Mouse (Mus musculus) liver, embryonic 14.5 days (tissue): ENCODE measurements around the gene Taf10. TPM values are rescaled to one million over a fixed set of nuclear protein-coding genes. Genes with fewer than 3 reads are reported as not detected.

Experiments used
- ATAC-seq: fragments of 200-750 bp; cut with Nextera tagmentation; 2 replicates; pipeline ENCODE4 v1.8.0; 2017; ENCODE audit warnings: moderate number of reproducible peaks, mild to moderate bottlenecking, moderate library complexity; ENCODE audit not compliant: insufficient read depth
- DNase-seq, 3 experiments: peaks; one replicate each; pipeline ENCODE4 v3.0.0-alpha.2; 2012 to 2013; ENCODE audit warnings: low read depth in 3 of 3, low spot score in 3 of 3
- H3K27ac ChIP-seq: fragments of 300-500 bp; sonication (generic); 2 replicates; pipeline ENCODE4 v1.5.1; 2014; ENCODE audit warnings: moderate library complexity, mild to moderate bottlenecking, control low read depth, inconsistent platforms
- H3K27me3 ChIP-seq: fragments of 300-500 bp; sonication (generic); 2 replicates; pipeline ENCODE4 v1.6.1; 2014; ENCODE audit warnings: mild to moderate bottlenecking, low read length, moderate library complexity; ENCODE audit not compliant: control insufficient read depth, insufficient read depth
- H3K36me3 ChIP-seq: fragments of 300-500 bp; sonication (generic); replicated peaks from 2 replicates; pipeline ENCODE4 v1.6.1; 2014; ENCODE audit warnings: low read depth; ENCODE audit not compliant: control insufficient read depth, insufficient read depth
- H3K4me1 ChIP-seq, 2 experiments: fragments of 200-500 bp in 1 of 2; fragments of 300-500 bp in 1 of 2; sonication (generic) in 1 of 2; replicated peaks; 2 replicates each; pipeline ENCODE4 v1.6.1; 2012 to 2014; ENCODE audit warnings: antibody characterized with exemption in 1 of 2, inconsistent platforms in 1 of 2, low read length in 1 of 2; ENCODE audit not compliant: control insufficient read depth in 2 of 2, insufficient read depth in 2 of 2
- H3K4me2 ChIP-seq: fragments of 300-500 bp; sonication (generic); 2 replicates; pipeline ENCODE4 v1.6.1; 2014; ENCODE audit warnings: low read depth, mild to moderate bottlenecking, control low read depth, moderate library complexity
- H3K4me3 ChIP-seq, 2 experiments: fragments of 200-500 bp in 1 of 2; fragments of 300-500 bp in 1 of 2; sonication (generic) in 1 of 2; 2 replicates each; pipeline ENCODE4 v1.5.1; 2012 to 2014; ENCODE audit warnings: low read depth in 2 of 2, low read length in 2 of 2, mild to moderate bottlenecking in 2 of 2, control low read depth in 1 of 2, inconsistent platforms in 1 of 2, moderate library complexity in 1 of 2; ENCODE audit not compliant: insufficient read depth in 1 of 2
- H3K9ac ChIP-seq: fragments of 300-500 bp; sonication (generic); replicated peaks from 2 replicates; pipeline ENCODE4 v1.6.1; 2014; ENCODE audit warnings: mild to moderate bottlenecking, control low read depth, moderate library complexity
- H3K9me3 ChIP-seq: fragments of 300-500 bp; sonication (generic); 2 replicates; pipeline ENCODE4 v1.6.1; 2016; ENCODE audit warnings: low read length, mixed read lengths; ENCODE audit not compliant: control insufficient read depth
- CTCF ChIP-seq: IDR thresholded peaks from 2 replicates; pipeline ENCODE4 v1.5.1; 2016; ENCODE audit warnings: antibody characterized with exemption, low read depth, control low read depth
- EP300 ChIP-seq: IDR thresholded peaks from 2 replicates; pipeline ENCODE4 v1.6.1; 2016; ENCODE audit warnings: antibody characterized with exemption, low read depth
- WGBS: fragments of 180-500 bp; shearing (Covaris S2); extraction: QIAGEN DNeasy Blood & Tissue Kit; methylation state at CpG from one replicate; pipeline ENCODE4 v1.1.7; 2014; ENCODE audit not compliant: insufficient replicate concordance; 5-methylcytosine and 5-hydroxymethylcytosine counted together
- polyA plus RNA-seq, 2 experiments: library from polyadenylated mRNA; depleted of rRNA in 1 of 2; stranded (reverse) in 1 of 2; unstranded in 1 of 2; fragments of >200 nt; fragmentation: Nextera tagmentation in 1 of 2; extraction: Ambion mirVana in 1 of 2; gene quantifications; 2 replicates each; pipeline versions ENCODE4 v1.2.1 to v1.2.3; 2012 to 2014

Gene Taf10
- polyA plus RNA-seq, 2 experiments, result 163 to 197 TPM

- WGBS, result 79% methylated on average over 8 of the region's 8 CpGs
- H3K4me1 ChIP-seq, result peaks cover 22 to 28% of the 10 kb centered on the region in 2 experiments
- H3K4me3 ChIP-seq, result 0 out of 4 replicates have a peak overlapping the region, but pooled peaks of 1 of the 2 experiments have one; percentile 2
- ATAC-seq, result no peak
- DNase-seq, result no peak
- peak overlapping the region; percentile 81; the same call in 1 of the 2 replicates for H3K4me2 ChIP-seq
- no peak overlapping the region for H3K27ac ChIP-seq
- peaks cover 24% of the 10 kb centered on the region for H3K36me3 ChIP-seq
- H3K27me3 ChIP-seq, result no peaks in the 10 kb centered on the region
- H3K9me3 ChIP-seq, result no peaks in the 10 kb centered on the region
- TF ChIP-seq EP300, result no peak
- no peak for TF ChIP-seq CTCF
- no peak overlapping the region for H3K9ac ChIP-seq
These were observed 9.3 kb downstream of the Taf10 start for GRCm38 (mm10) chr7:105734826-105735225.

- Histone ChIP-seq H3K9me3 (no peaks in the 10 kb centered on the region), H3K36me3 (peaks cover 24% of the 10 kb centered on the region), H3K9ac (no peak overlapping the region), H3K27me3 (no peaks in the 10 kb centered on the region), H3K4me2 (no peak overlapping the region), H3K4me1 (peaks cover 12 to 19% of the 10 kb centered on the region in 2 experiments), H3K27ac (no peak overlapping the region), H3K4me3 (no peak overlapping the region)
- WGBS, result 83% methylated on average over 11 of the region's 11 CpGs
- no peak for TF ChIP-seq CTCF
- TF ChIP-seq EP300, result no peak
- no peak for DNase-seq
- no peak for ATAC-seq
These were observed 10.3 kb downstream of the Taf10 start for GRCm38 (mm10) chr7:105733836-105734235.

- ATAC-seq (no peak), DNase-seq (no peak)
- H3K27me3 ChIP-seq, result no peaks in the 10 kb centered on the region
- H3K36me3 ChIP-seq, result peaks cover 16% of the 10 kb centered on the region
- no peaks in the 10 kb centered on the region for H3K4me1 ChIP-seq
- no peak overlapping the region for H3K4me3 ChIP-seq
- no peak overlapping the region for H3K4me2 ChIP-seq
- H3K9ac ChIP-seq, result no peak overlapping the region
- TF ChIP-seq EP300 (no peak), CTCF (no peak)
- H3K27ac ChIP-seq, result no peak overlapping the region
- WGBS, result 69% methylated on average over 6 of the region's 6 CpGs
- no peaks in the 10 kb centered on the region for H3K9me3 ChIP-seq
These were observed 15.3 kb downstream of the Taf10 start for GRCm38 (mm10) chr7:105728701-105729428.

- Histone ChIP-seq H3K36me3 (peaks cover 4% of the 10 kb centered on the region), H3K4me2 (no peak overlapping the region), H3K27ac (no peak overlapping the region), H3K9ac (no peak overlapping the region), H3K9me3 (no peaks in the 10 kb centered on the region), H3K27me3 (no peaks in the 10 kb centered on the region), H3K4me3 (no peak overlapping the region), H3K4me1 (no peaks in the 10 kb centered on the region)
- 53% methylated on average over 4 of the region's 4 CpGs for WGBS
- ATAC-seq, result no peak
- no peak for TF ChIP-seq EP300
- no peak for TF ChIP-seq CTCF
- no peak for DNase-seq
These were observed 17.2 kb downstream of the Taf10 start for GRCm38 (mm10) chr7:105726980-105727325.

GRCm38 (mm10) chr7:105726144-105726979 is 17.8 kb downstream of the Taf10 start:
- DNase-seq (peak in 1 of 3 experiments; percentile 41), ATAC-seq (peak; percentile 64)
- peaks cover under 1% of the 10 kb centered on the region for H3K36me3 ChIP-seq
- no peaks in the 10 kb centered on the region for H3K4me1 ChIP-seq
- no peak overlapping the region for H3K4me2 ChIP-seq
- H3K4me3 ChIP-seq, result no peak overlapping the region
- no peak overlapping the region for H3K27ac ChIP-seq
- H3K27me3 ChIP-seq, result no peaks in the 10 kb centered on the region
- H3K9me3 ChIP-seq, result no peaks in the 10 kb centered on the region
- WGBS, result 72% methylated on average over 4 of the region's 4 CpGs
- H3K9ac ChIP-seq, result no peak overlapping the region
- no peak for TF ChIP-seq EP300
- peak; percentile 83 for TF ChIP-seq CTCF
